Mouse (Mus musculus) thymus, adult 2 months (tissue): ENCODE data around the gene Grap2.

Experiments
- CTCF ChIP-seq: fragments of 200-500 bp; IDR thresholded peaks from 2 replicates; pipeline ENCODE4 v1.5.1; 2012; ENCODE audit warnings: mild to moderate bottlenecking, control low read depth, low read length, moderate library complexity, borderline replicate concordance; ENCODE audit not compliant: control insufficient read depth, poor library complexity, insufficient read depth; ENCODE audit errors: extremely low read depth
- POLR2A ChIP-seq: fragments of 200-500 bp; IDR thresholded peaks from 2 replicates; pipeline ENCODE4 v1.6.1; 2012; ENCODE audit warnings: mild to moderate bottlenecking, low read length, control low read depth, moderate library complexity; ENCODE audit not compliant: control insufficient read depth, poor library complexity, insufficient read depth; ENCODE audit errors: extremely low read depth

DNA sequence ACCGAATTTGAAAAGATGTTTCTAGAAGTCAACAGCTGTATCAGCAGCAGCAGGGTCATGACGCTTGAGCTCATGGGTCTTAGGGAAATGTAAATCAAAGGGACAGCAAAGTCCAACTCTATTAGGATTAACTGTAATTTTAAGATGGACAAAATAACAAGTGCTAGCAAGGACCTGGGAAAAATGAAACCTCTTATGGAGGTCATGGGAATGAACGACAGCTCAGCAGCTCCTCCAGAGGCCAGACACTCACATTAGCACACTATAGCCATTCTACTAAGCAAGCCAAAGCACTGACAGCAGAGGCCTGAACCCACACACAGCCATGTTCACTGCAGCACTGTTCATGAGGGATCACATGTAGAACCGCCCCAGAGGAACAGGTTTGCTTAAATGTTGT lies 14.6 kb upstream of the Grap2 start:
- no peak for TF ChIP-seq CTCF
- TF ChIP-seq POLR2A, result no peak
